Mouse (Mus musculus) brown adipose tissue, adult 24 weeks (tissue): ENCODE results near the gene Ap1g1. TPM values are rescaled to one million over a fixed set of nuclear protein-coding genes. Genes with fewer than 3 reads are reported as not detected.

Source experiments
- H3K27ac ChIP-seq: fragments of 200-500 bp; replicated peaks from 2 replicates; pipeline ENCODE4 v1.5.1; 2012; ENCODE audit warnings: low read depth, mild to moderate bottlenecking, low read length
- H3K4me1 ChIP-seq: fragments of 200-500 bp; 2 replicates; pipeline ENCODE4 v1.6.1; 2012; ENCODE audit warnings: low read length, mixed read lengths; ENCODE audit not compliant: control insufficient read depth, insufficient read depth, insufficient read length
- H3K4me3 ChIP-seq: fragments of 200-500 bp; 2 replicates; pipeline ENCODE4 v1.5.1; 2012; ENCODE audit warnings: low read depth, mild to moderate bottlenecking, low read length, moderate library complexity; ENCODE audit not compliant: insufficient read depth
- polyA plus RNA-seq: library from polyadenylated mRNA; stranded (reverse); fragments of >200 nt; gene quantifications from 2 replicates; pipeline ENCODE4 v1.2.4, GENCODE M21; 2012; ENCODE audit not compliant: missing spikeins, insufficient read depth, insufficient read length

The Ap1g1 gene
- polyA plus RNA-seq, 1 experiment: 44.4 TPM

DNA sequence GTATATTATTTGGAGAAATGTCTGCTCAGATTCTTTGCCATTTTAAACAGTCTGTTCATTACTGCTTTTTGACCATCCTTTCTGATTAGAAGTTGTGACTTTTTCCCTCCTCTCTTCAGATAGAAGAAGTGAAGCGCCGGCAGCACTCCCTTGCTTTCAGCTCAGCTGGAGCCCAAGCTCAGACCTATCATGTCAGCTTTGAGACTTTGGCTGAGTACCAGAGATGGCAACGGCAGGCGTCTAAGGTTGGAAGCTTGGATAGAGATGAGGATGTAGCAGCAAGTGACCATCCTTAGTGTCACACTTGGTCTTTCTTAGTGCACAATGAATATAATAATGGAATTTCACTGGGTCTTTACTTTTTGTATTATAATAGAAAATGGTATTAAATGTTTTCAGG is 129.0 kb downstream of the Ap1g1 start:
- H3K27ac ChIP-seq: no peak overlapping the region
- H3K4me1 ChIP-seq: no peaks in the 10 kb centered on the region
- H3K4me3 ChIP-seq: no peak overlapping the region

Other genes starting within 250 kb of the Ap1g1 start
- 10.5 and 11.9 TPM in 2 replicates for gene Dhx38, start 212.7 kb upstream of the Ap1g1 start, polyA plus RNA-seq
- gene Txnl4b, start 212.7 kb upstream of the Ap1g1 start, polyA plus RNA-seq: 21.2 and 29.4 TPM in 2 replicates
- gene Hp, start 199.4 kb upstream of the Ap1g1 start, polyA plus RNA-seq: 699 and 1,976 TPM in 2 replicates
- gene Dhodh, start 169.9 kb upstream of the Ap1g1 start, polyA plus RNA-seq: 13.2 and 21.7 TPM in 2 replicates
- gene Pkd1l3, start 164.0 kb upstream of the Ap1g1 start, polyA plus RNA-seq: 0.40 TPM in 1 of 2 replicates, not detected in the other
- gene Ist1, start 85.3 kb upstream of the Ap1g1 start, polyA plus RNA-seq: 36.1 and 57.8 TPM in 2 replicates
- 1.3 and 3.2 TPM in 2 replicates for gene Zfp821, start 73.0 kb upstream of the Ap1g1 start, polyA plus RNA-seq
- 13.2 and 13.9 TPM in 2 replicates for gene Atxn1l, start 40.8 kb upstream of the Ap1g1 start, polyA plus RNA-seq
- 2.3 and 2.4 TPM in 2 replicates for gene Phlpp2, start 90.0 kb downstream of the Ap1g1 start, polyA plus RNA-seq
- gene Marveld3, start 183.6 kb downstream of the Ap1g1 start, polyA plus RNA-seq: not detected in 2 replicates
- 1.5 TPM in 1 of 2 replicates, not detected in the other for gene Tat, start 211.9 kb downstream of the Ap1g1 start, polyA plus RNA-seq